Mouse (Mus musculus) myocyte (in vitro differentiated cells): ENCODE measurements around the gene Tcf25.

Experiments used
- CEBPB ChIP-seq: IDR thresholded peaks from 2 replicates; pipeline ENCODE4 v1.6.1; 2011; ENCODE audit warnings: mild to moderate bottlenecking, moderate library complexity; ENCODE audit not compliant: poor library complexity, insufficient read depth, severe bottlenecking
- MYOD1 ChIP-seq, 3 experiments: IDR thresholded peaks; one replicate each; pipeline ENCODE4 v1.6.1; 2011; ENCODE audit warnings: control low read depth in 2 of 3, low read depth in 2 of 3, mild to moderate bottlenecking in 2 of 3, moderate library complexity in 1 of 3; ENCODE audit not compliant: insufficient read length in 2 of 3, control insufficient read depth in 1 of 3
- POLR2A ChIP-seq: IDR thresholded peaks from one replicate; pipeline ENCODE4 v1.6.1; 2011; ENCODE audit warnings: low read depth, mild to moderate bottlenecking, control low read depth, moderate library complexity; ENCODE audit not compliant: insufficient read length
- TCF12 ChIP-seq: IDR thresholded peaks from one replicate; pipeline ENCODE4 v1.6.1; 2011; ENCODE audit warnings: mild to moderate bottlenecking, control low read depth; ENCODE audit not compliant: poor library complexity, insufficient read depth, severe bottlenecking
- USF1 ChIP-seq: IDR thresholded peaks from one replicate; pipeline ENCODE4 v1.6.1; 2011; ENCODE audit warnings: low read depth, mild to moderate bottlenecking, control low read depth, moderate library complexity

GRCm38 (mm10) chr8:123420525-123421281 is 47.1 kb downstream of the Tcf25 start:
- TF ChIP-seq POLR2A (no peak), MYOD1 (IDR thresholded peaks at IDR 0.05; ENCODE audit: control insufficient read depth in 1 of 3, insufficient read length in 2 of 3, low read depth in 2 of 3) (no peak), TCF12 (no peak), USF1 (no peak), CEBPB (no peak)
